32 mouse cellular contexts compared by ENCODE assay signal in the genomic region with DNA sequence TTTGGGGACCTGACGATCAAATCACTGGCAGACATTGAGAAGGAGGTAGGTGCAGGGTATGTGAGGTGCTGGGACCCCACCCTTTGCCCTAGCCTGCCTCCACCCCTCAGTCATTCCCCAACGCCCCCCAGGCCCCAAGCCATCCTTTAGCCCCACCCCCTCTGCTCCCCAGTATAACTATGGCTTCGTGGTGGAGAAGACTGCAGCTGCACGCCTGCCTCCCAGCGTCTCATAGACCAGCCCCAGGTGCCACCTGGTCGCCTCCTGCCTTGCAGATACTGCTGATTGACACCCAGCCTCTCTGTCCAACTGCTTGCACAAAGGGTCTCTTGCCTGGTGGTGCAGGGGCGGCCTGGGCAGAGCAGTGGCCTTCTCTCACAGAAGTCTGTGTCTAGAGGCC. TPM values are rescaled to one million over a fixed set of nuclear protein-coding genes. Genes with fewer than 3 reads are reported as not detected.
DNase-seq lines count a peak whose midpoint lies in the region; ATAC-seq lines count a peak whose summit lies in the region.
"Had no signal": no experiment of that assay in that cellular context is flagged by ENCODE, and none has a peak within 500 bp of the region (broad histone marks: within the 10 kb centered on the region; RNA-seq: fewer than 3 reads in every experiment).

No protein-coding gene starts in this region.

- no peak overlapping the region for H3K4me2 ChIP-seq in heart, embryonic 12.5 days
- H3K4me2 ChIP-seq: embryonic facial prominence, embryonic 13.5 days; embryonic facial prominence, embryonic 15.5 days; forebrain, embryonic 12.5 days had no signal

- H3K27ac ChIP-seq in heart, embryonic 12.5 days (ENCODE audit: poor library complexity, severe bottlenecking), result no peak overlapping the region
- H3K27ac ChIP-seq: embryonic facial prominence, embryonic 13.5 days; embryonic facial prominence, embryonic 15.5 days; forebrain, embryonic 10.5 days; forebrain, embryonic 12.5 days had no signal

- ATAC-seq in heart, embryonic 12.5 days (ENCODE audit: insufficient number of reproducible peaks, low FRiP score), result no peak
- no peak for ATAC-seq in monocyte, adult 5-6 weeks (replicated peaks; ENCODE audit: insufficient number of reproducible peaks, low FRiP score, low TSS enrichment, poor library complexity, severe bottlenecking)
- ATAC-seq: activated CD4-positive, CD25-positive, alpha-beta regulatory T cell, adult 4 months; CD4-positive, CD25-positive, alpha-beta regulatory T cell, adult 4 months; forebrain, embryonic 14.5 days; Patski had no signal

- 80% methylated on average over 7 of the region's 7 CpGs for WGBS in heart, embryonic 12.5 days

- H3K9me3 ChIP-seq in heart, embryonic 12.5 days (replicated peaks), result no peaks in the 10 kb centered on the region
- H3K9me3 ChIP-seq: embryonic facial prominence, embryonic 13.5 days; embryonic facial prominence, embryonic 15.5 days; forebrain, embryonic 10.5 days; forebrain, embryonic 12.5 days; G1E had no signal

- H3K4me1 ChIP-seq in heart, embryonic 12.5 days (replicated peaks), result peaks cover 10% of the 10 kb centered on the region

- peaks cover 38% of the 10 kb centered on the region for H3K36me3 ChIP-seq in heart, embryonic 12.5 days

- peak; percentile 60 to 68 for DNase-seq in thymus, adult 18-20 months
- DNase-seq in thymus, postnatal 0 days (ENCODE audit: low spot score), result peak; percentile 75
- peak; percentile 87 for DNase-seq in thymus, postnatal 14 days
- peak; percentile 65 to 82 for DNase-seq in thymus, postnatal 36 days
- no peak for DNase-seq in layer of hippocampus, adult 18-20 months (ENCODE audit: low spot score in 2 of 2)
- no peak for DNase-seq in adrenal gland, postnatal 10 days
- DNase-seq: adrenal gland, adult 8-10 months; adrenal gland, postnatal 25 days; B cell, adult 2 months; cerebellum, adult 11 months; cerebellum, adult 18-20 months; cerebellum, adult 8-10 months; cerebellum, adult 9-11 months; cerebellum, postnatal 14 days; cerebellum, postnatal 36 days; embryo, embryonic 11 days had no signal

- H3K27me3 ChIP-seq in heart, embryonic 12.5 days (replicated peaks), result no peaks in the 10 kb centered on the region
- H3K27me3 ChIP-seq: CH12.LX; embryonic facial prominence, embryonic 13.5 days; embryonic facial prominence, embryonic 15.5 days; forebrain, embryonic 12.5 days; Patski had no signal

- no peak overlapping the region for H3K4me3 ChIP-seq in heart, embryonic 12.5 days
- H3K4me3 ChIP-seq: embryonic facial prominence, embryonic 13.5 days; embryonic facial prominence, embryonic 15.5 days; erythroblast, embryonic 14.5 days; forebrain, embryonic 10.5 days; forebrain, embryonic 12.5 days had no signal

- no peak overlapping the region for H3K9ac ChIP-seq in heart, embryonic 12.5 days
- H3K9ac ChIP-seq: embryonic facial prominence, embryonic 13.5 days; embryonic facial prominence, embryonic 15.5 days; forebrain, embryonic 12.5 days had no signal

RNA-seq across cellular contexts. Expression of a gene that starts 4.9 kb away (rescaled TPM):
- 98.3 and 101 TPM in 2 replicates for polyA plus RNA-seq in thymus, postnatal 0 days (2015; fragmentation: Nextera tagmentation; extraction: Ambion mirVana)
- polyA plus RNA-seq in heart, embryonic 12.5 days (2016; fragmentation: Nextera tagmentation; extraction: Ambion mirVana), result 51.8 and 53.4 TPM in 2 replicates
- 10 to 100 TPM; 29.9 to 37.9 TPM for total RNA-seq in layer of hippocampus, adult 18-20 months (2021)
- total RNA-seq in monocyte, adult 5-6 weeks (2017), result 13.9 to 34.3 TPM (median 20.5 TPM) in 3 replicates
- total RNA-seq in adrenal gland, postnatal 10 days (2021), result 10 to 100 TPM; 61.9 to 63.5 TPM

RNA-seq across cellular contexts. Expression of a gene that starts 10.3 kb away (rescaled TPM):
- 158 TPM in 2 replicates for polyA plus RNA-seq in thymus, postnatal 0 days (2015; fragmentation: Nextera tagmentation; extraction: Ambion mirVana)
- polyA plus RNA-seq in heart, embryonic 12.5 days (2016; fragmentation: Nextera tagmentation; extraction: Ambion mirVana), result 25.6 and 28.8 TPM in 2 replicates
- 1 to 10 TPM; 3.8 to 5.4 TPM for total RNA-seq in layer of hippocampus, adult 18-20 months (2021)
- total RNA-seq in monocyte, adult 5-6 weeks (2017), result 25.5 to 51.2 TPM (median 32.9 TPM) in 3 replicates
- total RNA-seq in adrenal gland, postnatal 10 days (2021), result 10 to 100 TPM; 34.5 to 37.3 TPM

RNA-seq across cellular contexts. Expression of a gene that starts 11.1 kb away (rescaled TPM):
- polyA plus RNA-seq in thymus, postnatal 0 days (2015; fragmentation: Nextera tagmentation; extraction: Ambion mirVana), result 13.0 and 13.1 TPM in 2 replicates
- polyA plus RNA-seq in heart, embryonic 12.5 days (2016; fragmentation: Nextera tagmentation; extraction: Ambion mirVana), result 0.28 and 0.58 TPM in 2 replicates
- total RNA-seq in layer of hippocampus, adult 18-20 months (2021), result under 1 TPM in 1 of 2 experiments, not detected in 1; 0.20 TPM
- 0.29 TPM in 1 of 3 replicates, not detected in the others for total RNA-seq in monocyte, adult 5-6 weeks (2017)
- 1 to 10 TPM; 1.7 to 3.5 TPM for total RNA-seq in adrenal gland, postnatal 10 days (2021)
- total RNA-seq: common myeloid progenitor, adult 5-6 weeks; G1E had no signal
- polyA plus RNA-seq: erythroblast, embryonic 14.5 days; forebrain, embryonic 14.5 days; G1E had no signal

RNA-seq across cellular contexts. Expression of a gene that starts 18.8 kb away (rescaled TPM):
- 1.1 and 1.3 TPM in 2 replicates for polyA plus RNA-seq in thymus, postnatal 0 days (2015; fragmentation: Nextera tagmentation; extraction: Ambion mirVana)
- not detected in 2 replicates for polyA plus RNA-seq in heart, embryonic 12.5 days (2016; fragmentation: Nextera tagmentation; extraction: Ambion mirVana)
- under 1 TPM; 0.12 to 0.15 TPM for total RNA-seq in layer of hippocampus, adult 18-20 months (2021)
- not detected in 3 replicates for total RNA-seq in monocyte, adult 5-6 weeks (2017)
- total RNA-seq in adrenal gland, postnatal 10 days (2021), result under 1 TPM; 0.82 to 0.84 TPM
- total RNA-seq: common myeloid progenitor, adult 5-6 weeks; G1E had no signal
- polyA plus RNA-seq: brain, embryonic 14.5 days; CD4-positive, CD25-positive, alpha-beta regulatory T cell, adult 4 months; embryonic facial prominence, embryonic 11.5 days; embryonic facial prominence, embryonic 13.5 days; erythroblast, embryonic 14.5 days; forebrain, embryonic 10.5 days; forebrain, embryonic 12.5 days; forebrain, embryonic 14.5 days; G1E had no signal

RNA-seq across cellular contexts. Expression of a gene that starts 21.1 kb away (rescaled TPM):
- 32.4 and 33.8 TPM in 2 replicates for polyA plus RNA-seq in thymus, postnatal 0 days (2015; fragmentation: Nextera tagmentation; extraction: Ambion mirVana)
- 21.2 and 22.6 TPM in 2 replicates for polyA plus RNA-seq in heart, embryonic 12.5 days (2016; fragmentation: Nextera tagmentation; extraction: Ambion mirVana)
- total RNA-seq in layer of hippocampus, adult 18-20 months (2021), result 100 to 1,000 TPM; 105 to 126 TPM
- 0.53 to 1.2 TPM (median 0.76 TPM) in 3 replicates for total RNA-seq in monocyte, adult 5-6 weeks (2017)
- 100 to 1,000 TPM in 1 of 2 experiments, 10 to 100 TPM in 1; 97.4 to 118 TPM for total RNA-seq in adrenal gland, postnatal 10 days (2021)
- polyA plus RNA-seq: G1E had no signal

Comparison
In these comparisons a context has a peak if more than half of its experiments do, and no peak if none do; other contexts are left out.
1. DNase-seq: peak in thymus, adult 18-20 months (2 of 2), thymus, postnatal 0 days (single experiment), thymus, postnatal 14 days (single experiment) and thymus, postnatal 36 days (2 of 2); none in layer of hippocampus, adult 18-20 months (0 of 2) and adrenal gland, postnatal 10 days (single experiment).